Mouse (Mus musculus): ENCODE measurements around the gene Cyfip1. TPM values are rescaled to one million over a fixed set of nuclear protein-coding genes. Genes with fewer than 3 reads are reported as not detected.
A peak's percentile ranks its signal among the peaks of the same experiment; 100 is the strongest.

Cyfip1 gene
- total RNA-seq, 2 experiments from 2014 or later: 18.6 to 27.2 TPM

DNA sequence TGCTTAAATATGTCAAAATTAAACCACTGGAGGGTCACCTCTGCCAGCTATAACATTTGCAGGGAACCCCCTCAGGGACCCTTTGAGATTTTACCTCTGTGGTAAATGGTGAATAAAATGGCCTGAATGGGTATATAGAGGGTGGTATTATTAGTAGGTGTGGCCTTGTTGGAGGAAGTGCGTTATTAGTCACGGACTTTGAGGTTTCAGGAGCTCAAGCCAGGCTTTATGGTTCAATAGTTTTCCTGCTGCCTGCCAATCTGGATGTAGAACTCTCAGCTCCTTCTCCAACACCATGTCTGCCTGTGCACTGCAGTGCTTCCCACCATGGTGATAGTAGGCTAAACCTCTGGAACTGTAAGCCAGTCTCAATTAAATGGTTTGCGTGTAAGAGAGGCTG lies 27.7 kb downstream of the Cyfip1 start:
- intact Hi-C loops (cut with DNase I): no loop called here
- no peak for TF ChIP-seq CTCF (IDR thresholded peaks at IDR 0.05)
- no peak overlapping the region for H3K4me3 ChIP-seq

GRCm38 (mm10) chr7:55870340-55871020 lies 28.9 kb downstream of the Cyfip1 start:
- Histone ChIP-seq H3K27ac (0 out of 2 replicates have a peak overlapping the region, but pooled peaks have one; percentile 4), H3K4me3 (no peak overlapping the region)
- DNase-seq: peak; percentile 28
- intact Hi-C loops (cut with DNase I): no loop called here
- TF ChIP-seq CTCF (IDR thresholded peaks at IDR 0.05): peak; percentile 17; the same call in 1 of the 2 replicates

More for the DNA sequence above, 27.7 kb downstream of the Cyfip1 start:
- no peak for DNase-seq
- H3K27ac ChIP-seq: no peak overlapping the region

- Histone ChIP-seq H3K4me3 (no peak overlapping the region), H3K27ac (no peak overlapping the region)
- no peak for DNase-seq
- intact Hi-C loops (cut with DNase I): no loop called here
- no peak for TF ChIP-seq CTCF (IDR thresholded peaks at IDR 0.05)
These were observed 29.9 kb downstream of the Cyfip1 start for GRCm38 (mm10) chr7:55871476-55871875.

DNA sequence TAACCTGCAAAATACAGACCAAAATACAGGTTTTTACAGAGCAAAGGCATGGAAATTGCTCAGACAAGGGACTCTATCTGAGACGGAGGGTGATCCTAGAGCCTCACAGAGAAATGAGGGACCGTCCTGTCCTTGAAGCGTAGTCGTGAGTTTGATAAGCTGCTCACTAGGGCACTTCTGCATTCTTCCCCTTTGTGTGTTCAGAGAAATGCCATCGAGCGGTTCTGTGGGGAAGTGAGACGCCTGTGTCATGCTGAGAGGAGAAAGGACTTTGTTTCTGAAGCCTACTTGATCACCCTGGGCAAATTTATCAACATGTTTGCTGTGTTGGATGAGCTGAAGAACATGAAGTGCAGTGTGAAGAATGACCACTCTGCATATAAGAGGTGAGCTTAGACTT lies 33.2 kb downstream of the Cyfip1 start:
- no peak overlapping the region for H3K27ac ChIP-seq
- intact Hi-C loops (cut with DNase I): no loop called here
- H3K4me3 ChIP-seq: no peak overlapping the region
- TF ChIP-seq CTCF (IDR thresholded peaks at IDR 0.05): no peak
- no peak for DNase-seq

DNA sequence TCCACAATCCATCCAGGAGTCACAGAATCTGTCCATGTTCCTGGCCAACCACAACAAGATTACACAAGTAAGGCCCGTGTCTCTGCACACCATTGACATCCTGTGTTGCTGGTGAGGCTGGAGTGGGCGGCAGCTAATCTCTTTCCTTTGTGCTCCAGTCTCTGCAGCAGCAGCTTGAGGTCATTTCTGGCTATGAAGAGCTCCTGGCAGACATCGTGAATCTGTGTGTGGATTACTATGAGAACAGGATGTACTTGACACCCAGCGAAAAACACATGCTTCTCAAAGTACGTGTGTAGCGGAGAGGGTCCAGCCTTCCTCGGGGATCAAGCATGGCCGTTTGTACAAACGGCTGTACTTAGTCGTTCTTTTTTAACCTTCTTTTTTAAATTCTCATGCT lies 36.2 kb downstream of the Cyfip1 start:
- peak; percentile 69 for DNase-seq
- Histone ChIP-seq H3K27ac (peak overlapping the region; percentile 49), H3K4me3 (no peak overlapping the region)
- TF ChIP-seq CTCF (IDR thresholded peaks at IDR 0.05): no peak
- intact Hi-C loops (cut with DNase I): no loop called here

DNA sequence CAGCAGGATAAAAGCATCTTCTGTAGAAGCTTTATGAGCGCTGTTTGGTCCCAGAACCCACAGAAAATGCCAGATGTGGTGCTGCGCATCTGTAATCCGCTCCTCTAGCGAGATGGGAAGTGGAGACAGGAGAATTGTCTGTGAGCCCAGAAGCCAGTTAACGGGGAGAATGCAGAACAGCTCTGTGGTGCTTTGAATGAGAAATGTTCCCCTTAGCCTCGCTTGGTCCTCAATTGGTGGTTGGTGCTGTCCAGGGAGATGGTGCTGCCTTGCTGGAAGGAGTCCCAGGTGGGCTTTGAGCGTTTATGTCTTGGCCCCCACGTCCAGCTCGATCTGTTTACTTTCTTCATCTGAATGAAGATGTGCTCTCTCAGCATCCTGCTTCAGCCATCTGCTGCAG lies 39.3 kb downstream of the Cyfip1 start:
- intact Hi-C loops (cut with DNase I): no loop called here

GRCm38 (mm10) chr7:55888603-55889002 lies 47.1 kb downstream of the Cyfip1 start:
- no peak for TF ChIP-seq CTCF (IDR thresholded peaks at IDR 0.05)
- intact Hi-C loops (cut with DNase I): no loop called here
- Histone ChIP-seq H3K27ac (no peak overlapping the region), H3K4me3 (no peak overlapping the region)
- DNase-seq: no peak

More for the DNA sequence above, 39.3 kb downstream of the Cyfip1 start:
- no peak for DNase-seq
- Histone ChIP-seq H3K27ac (no peak overlapping the region), H3K4me3 (no peak overlapping the region)
- no peak for TF ChIP-seq CTCF (IDR thresholded peaks at IDR 0.05)

DNA sequence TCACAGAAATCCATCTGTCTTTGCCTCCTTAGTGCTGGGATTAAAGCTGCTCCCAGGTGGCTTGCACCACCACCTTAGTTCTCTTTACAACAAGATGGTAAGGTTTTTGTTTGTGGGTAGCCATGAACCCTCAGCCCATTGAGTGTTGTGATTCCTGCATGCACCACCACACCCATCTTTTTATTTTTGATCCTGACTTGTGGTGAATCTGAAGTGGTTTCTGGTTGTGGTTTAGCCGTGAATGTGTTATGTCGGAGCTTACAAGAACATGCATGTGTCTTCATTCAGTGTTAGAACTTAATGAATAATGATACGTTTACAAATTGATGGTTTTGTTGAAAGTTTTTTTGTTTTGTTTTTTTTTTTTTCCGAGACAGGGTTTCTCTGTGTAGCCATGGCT lies 48.5 kb downstream of the Cyfip1 start:
- intact Hi-C loops (cut with DNase I): no loop called here
- DNase-seq: no peak
- no peak for TF ChIP-seq CTCF (IDR thresholded peaks at IDR 0.05)
- Histone ChIP-seq H3K4me3 (no peak overlapping the region), H3K27ac (no peak overlapping the region)

DNA sequence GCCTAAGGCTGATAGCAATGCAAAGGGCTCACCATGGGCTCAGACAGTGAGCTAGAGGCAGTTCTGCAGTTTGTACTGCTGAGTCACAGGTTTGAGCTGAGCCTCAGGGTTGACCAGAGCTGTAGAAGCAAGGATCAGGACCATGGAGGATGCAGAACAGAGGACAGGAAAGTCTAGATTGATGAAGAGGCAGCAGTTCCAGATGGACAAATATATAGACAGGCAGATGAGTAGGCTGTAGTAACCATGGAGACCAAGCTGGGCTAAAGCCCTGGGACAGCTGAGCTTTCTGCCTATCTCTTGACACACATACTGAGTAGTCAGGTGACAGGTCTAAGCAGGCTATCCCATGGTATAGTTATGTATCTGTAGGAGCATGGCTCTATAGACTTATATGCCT lies 49.2 kb downstream of the Cyfip1 start:
- no peak for DNase-seq
- intact Hi-C loops (cut with DNase I): no loop called here
- Histone ChIP-seq H3K27ac (no peak overlapping the region), H3K4me3 (no peak overlapping the region)
- TF ChIP-seq CTCF (IDR thresholded peaks at IDR 0.05): no peak

- TF ChIP-seq CTCF (IDR thresholded peaks at IDR 0.05): no peak
- Histone ChIP-seq H3K27ac (no peak overlapping the region), H3K4me3 (no peak overlapping the region)
- no peak for DNase-seq
- intact Hi-C loops (cut with DNase I): no loop called here
These were observed 50.3 kb downstream of the Cyfip1 start for GRCm38 (mm10) chr7:55891797-55892196.

- TF ChIP-seq CTCF (IDR thresholded peaks at IDR 0.05): no peak
- no peak for DNase-seq
- no peak overlapping the region for H3K4me3 ChIP-seq
- intact Hi-C loops (cut with DNase I): no loop called here
- no peak overlapping the region for H3K27ac ChIP-seq
These were observed 62.2 kb downstream of the Cyfip1 start for GRCm38 (mm10) chr7:55903766-55904165.

DNA sequence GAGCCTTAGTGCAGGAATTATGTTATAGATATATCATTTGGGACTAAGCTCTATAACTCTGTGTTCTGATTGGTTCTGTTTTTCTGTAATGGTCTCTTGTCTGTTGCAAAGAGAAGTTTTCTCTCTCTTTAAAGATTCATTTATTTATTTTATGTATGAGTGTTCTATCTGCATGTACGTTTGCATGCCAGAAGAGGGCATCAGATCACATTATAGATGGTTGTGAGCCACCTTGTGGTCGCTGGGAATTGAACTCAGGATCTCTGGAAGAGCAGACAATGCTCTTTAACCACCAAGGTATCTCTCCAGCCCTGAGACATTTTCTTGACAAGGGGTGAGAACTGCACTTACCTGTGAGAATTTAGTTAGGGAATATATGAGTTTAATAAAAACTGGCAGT lies 63.9 kb downstream of the Cyfip1 start:
- Histone ChIP-seq H3K27ac (no peak overlapping the region), H3K4me3 (no peak overlapping the region)
- DNase-seq: no peak
- TF ChIP-seq CTCF (IDR thresholded peaks at IDR 0.05): no peak
- intact Hi-C loops (cut with DNase I): no loop called here

DNA sequence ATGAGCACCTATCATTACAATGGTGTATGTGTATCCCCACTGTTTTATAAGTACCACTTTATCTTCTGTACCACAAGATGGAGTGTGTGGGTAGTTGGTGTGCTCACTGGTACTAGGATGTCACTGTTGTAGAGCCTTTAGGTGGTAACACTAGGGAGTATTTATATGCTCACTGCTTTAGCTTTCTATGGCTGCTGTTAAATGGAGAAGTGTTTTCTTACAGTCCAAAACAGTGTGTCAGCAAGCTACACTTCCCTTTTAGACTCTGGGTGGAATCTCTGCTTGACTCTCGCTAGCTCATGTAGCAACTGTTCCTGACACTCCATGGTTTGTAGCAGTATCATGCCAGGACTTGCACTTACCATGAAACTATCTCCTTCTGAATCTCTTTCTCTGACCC lies 68.0 kb downstream of the Cyfip1 start:
- DNase-seq: no peak
- H3K4me3 ChIP-seq: no peak overlapping the region
- no peak for TF ChIP-seq CTCF (IDR thresholded peaks at IDR 0.05)
- intact Hi-C loops (cut with DNase I): no loop called here
- no peak overlapping the region for H3K27ac ChIP-seq

- H3K27ac ChIP-seq: no peak overlapping the region
- intact Hi-C loops (cut with DNase I): no loop called here
- DNase-seq: no peak
These were observed 68.8 kb downstream of the Cyfip1 start for GRCm38 (mm10) chr7:55910356-55910755.

More at GRCm38 (mm10) chr7:55910356-55910755, 68.8 kb downstream of the Cyfip1 start:
- no peak for TF ChIP-seq CTCF (IDR thresholded peaks at IDR 0.05)
- H3K4me3 ChIP-seq: no peak overlapping the region

Measured in gastrocnemius, adult 2 months (tissue).